Mouse (Mus musculus) brain, embryonic 14.5 days (tissue): ENCODE results near the gene Sgpp1.

Source experiments
- CTCF ChIP-seq: fragments of 200-500 bp; IDR thresholded peaks from 2 replicates; pipeline ENCODE4 v1.5.1; 2012; ENCODE audit warnings: inconsistent platforms, mild to moderate bottlenecking, moderate library complexity, borderline replicate concordance; ENCODE audit not compliant: insufficient read depth, insufficient read length; ENCODE audit errors: extremely low read depth
- POLR2A ChIP-seq: fragments of 200-500 bp; IDR thresholded peaks from 2 replicates; pipeline ENCODE4 v1.6.1; 2012; ENCODE audit warnings: mild to moderate bottlenecking, inconsistent platforms, borderline replicate concordance; ENCODE audit not compliant: poor library complexity, insufficient read depth, insufficient read length, severe bottlenecking; ENCODE audit errors: extremely low read depth

DNA sequence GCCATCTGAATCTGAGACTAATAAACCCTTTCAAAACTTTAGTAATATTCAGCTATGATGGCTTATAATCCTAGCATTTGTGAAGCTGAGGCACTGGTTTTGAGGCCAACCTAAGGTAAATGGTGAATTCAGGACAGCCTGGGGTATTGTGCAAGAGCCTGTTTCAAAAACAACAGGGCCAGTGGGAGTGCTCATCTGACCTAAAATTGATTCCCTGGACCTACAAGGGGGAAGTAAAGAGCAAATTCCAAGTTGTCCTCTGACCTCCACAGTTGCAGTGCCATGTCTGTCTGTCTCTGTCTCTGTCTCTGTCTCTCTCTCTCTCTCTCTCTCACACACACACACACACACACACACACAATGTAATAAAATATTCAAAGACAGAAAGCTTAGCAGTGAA lies 68.6 kb downstream of the Sgpp1 start:
- TF ChIP-seq CTCF (no peak), POLR2A (no peak)
